Mouse (Mus musculus) heart, embryonic 12.5 days (tissue): ENCODE measurements around the gene Angptl2. TPM values are rescaled to one million over a fixed set of nuclear protein-coding genes. Genes with fewer than 3 reads are reported as not detected.
A peak's percentile ranks its signal among the peaks of the same experiment; 100 is the strongest.

ENCODE experiments used
- ATAC-seq: fragments of 200-750 bp; cut with Nextera tagmentation; 2 replicates; pipeline ENCODE4 v1.8.0; 2017; ENCODE audit warnings: moderate TSS enrichment, moderate library complexity; ENCODE audit not compliant: insufficient number of reproducible peaks, low FRiP score
- H3K27ac ChIP-seq: fragments of 300-500 bp; sonication (generic); 2 replicates; pipeline ENCODE4 v1.5.1; 2016; ENCODE audit warnings: mild to moderate bottlenecking, moderate library complexity; ENCODE audit not compliant: poor library complexity, severe bottlenecking
- H3K27me3 ChIP-seq: fragments of 300-500 bp; sonication (generic); replicated peaks from 2 replicates; pipeline ENCODE4 v1.6.1; 2016; ENCODE audit warnings: mild to moderate bottlenecking, moderate library complexity
- H3K36me3 ChIP-seq: fragments of 300-500 bp; sonication (generic); 2 replicates; pipeline ENCODE4 v1.6.1; 2016; ENCODE audit warnings: mild to moderate bottlenecking, moderate library complexity
- H3K4me1 ChIP-seq: fragments of 300-500 bp; sonication (generic); replicated peaks from 2 replicates; pipeline ENCODE4 v1.6.1; 2016; ENCODE audit warnings: mild to moderate bottlenecking
- H3K4me2 ChIP-seq: fragments of 300-500 bp; sonication (generic); 2 replicates; pipeline ENCODE4 v1.6.1; 2016; ENCODE audit warnings: mild to moderate bottlenecking, moderate library complexity
- H3K4me3 ChIP-seq: fragments of 300-500 bp; sonication (generic); 2 replicates; pipeline ENCODE4 v1.5.1; 2016; ENCODE audit warnings: mild to moderate bottlenecking
- H3K9ac ChIP-seq: fragments of 300-500 bp; sonication (generic); 2 replicates; pipeline ENCODE4 v1.6.1; 2016; ENCODE audit warnings: mild to moderate bottlenecking, moderate library complexity
- H3K9me3 ChIP-seq: fragments of 300-500 bp; sonication (generic); replicated peaks from 2 replicates; pipeline ENCODE4 v1.6.1; 2016; ENCODE audit warnings: mild to moderate bottlenecking, moderate library complexity
- WGBS: fragments of 180-500 bp; shearing (Covaris S2); methylation state at CpG from one replicate; pipeline ENCODE4 v1.1.7; 2016; 5-methylcytosine and 5-hydroxymethylcytosine counted together
- polyA plus RNA-seq: library from polyadenylated mRNA; unstranded; fragments of >200 nt; fragmentation: Nextera tagmentation; extraction: Ambion mirVana; gene quantifications from 2 replicates; pipeline ENCODE4 v1.2.1, GENCODE M21; 2016

The Angptl2 gene
- 54.6 and 54.7 TPM in 2 replicates for polyA plus RNA-seq

DNA sequence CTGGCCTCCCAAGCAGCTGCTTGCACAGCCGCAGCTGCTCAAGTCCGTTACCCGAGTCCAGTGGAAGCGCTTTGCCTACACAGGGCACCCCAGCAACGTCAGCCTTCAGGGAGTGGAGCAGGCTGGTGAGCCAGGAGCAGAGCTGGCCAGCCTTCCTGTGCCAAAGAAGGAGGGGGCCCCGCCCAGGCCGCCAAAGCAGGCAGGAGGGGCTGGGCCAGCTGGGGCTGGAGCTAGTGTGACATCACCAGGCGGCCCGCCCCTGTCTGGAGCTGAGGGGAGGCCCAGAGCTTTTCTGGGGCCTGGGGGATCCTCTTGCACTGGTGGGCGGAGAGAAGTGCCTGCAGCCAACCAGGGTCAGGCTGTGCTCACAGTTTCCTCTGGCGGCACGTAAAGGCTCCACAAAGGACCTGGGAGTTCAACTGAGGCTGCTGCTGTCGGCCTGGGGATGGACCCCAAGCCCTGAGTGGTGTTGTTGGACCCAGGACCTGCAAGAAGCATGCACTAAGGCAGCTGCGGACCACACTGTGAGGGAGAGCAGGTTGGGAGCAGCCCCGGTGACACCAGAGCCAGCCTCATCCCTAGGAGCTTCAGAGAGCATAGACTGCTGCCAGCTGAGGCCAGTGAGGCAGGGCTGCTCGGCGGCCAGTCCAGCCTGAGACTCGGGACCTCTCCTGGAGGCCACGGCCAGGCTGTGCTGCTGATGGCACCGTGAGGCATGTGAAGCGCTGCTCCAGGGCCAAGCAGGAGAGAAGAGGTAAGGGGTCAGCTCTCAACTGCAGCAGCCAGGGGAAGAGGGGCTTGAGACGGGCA is at the start of gene Angptl2:
Gene Angptl2 (plus strand): TSS at position 370 of the 810 bp plus-strand sequence.
- peak within 1 kb of the TSS; percentile 69 for H3K4me3 ChIP-seq
- peak within 1 kb of the TSS; percentile 95 for H3K27ac ChIP-seq
- WGBS = 2% methylated on average over 22 of the region's 22 CpGs
- peaks cover 56% of the 10 kb centered on the region for H3K4me1 ChIP-seq
- ATAC-seq = peak; percentile 93
- peak within 1 kb of the TSS; percentile 94 for H3K4me2 ChIP-seq
- no peaks in the 10 kb centered on the region for H3K27me3 ChIP-seq
- peaks cover 6% of the 10 kb centered on the region for H3K36me3 ChIP-seq
- no peaks in the 10 kb centered on the region for H3K9me3 ChIP-seq
- peak within 1 kb of the TSS; percentile 91 for H3K9ac ChIP-seq

DNA sequence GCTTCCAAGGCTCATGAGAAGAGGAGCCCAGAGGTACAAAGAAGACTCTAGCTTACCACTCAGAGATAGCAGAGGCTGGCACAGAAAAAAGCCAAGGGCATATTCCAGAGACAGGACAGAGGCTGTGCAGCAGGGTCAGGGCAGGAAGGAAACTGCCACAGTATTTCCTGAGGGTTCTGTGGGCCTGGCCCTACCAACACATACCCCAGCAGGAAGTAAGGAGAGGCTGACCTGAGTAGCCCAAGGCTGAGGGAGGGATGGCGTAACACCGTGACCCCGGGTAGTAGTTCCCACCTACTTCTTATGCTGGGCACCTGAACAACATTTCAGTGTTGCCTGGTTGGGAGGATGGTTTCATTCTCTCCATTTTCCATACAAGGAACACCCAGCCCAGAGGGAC is 48.8 kb upstream of the Angptl2 start:
- H3K4me3 ChIP-seq = no peak overlapping the region
- H3K27ac ChIP-seq = no peak overlapping the region
- no peak overlapping the region for H3K4me2 ChIP-seq
- no peak for ATAC-seq
- no peaks in the 10 kb centered on the region for H3K27me3 ChIP-seq
- H3K9me3 ChIP-seq = no peaks in the 10 kb centered on the region
- H3K36me3 ChIP-seq = peaks cover 3% of the 10 kb centered on the region; the same call in 1 of the 2 replicates
- H3K4me1 ChIP-seq = peaks cover 28% of the 10 kb centered on the region
- H3K9ac ChIP-seq = no peak overlapping the region
- 91% methylated on average over 3 of the region's 3 CpGs for WGBS

DNA sequence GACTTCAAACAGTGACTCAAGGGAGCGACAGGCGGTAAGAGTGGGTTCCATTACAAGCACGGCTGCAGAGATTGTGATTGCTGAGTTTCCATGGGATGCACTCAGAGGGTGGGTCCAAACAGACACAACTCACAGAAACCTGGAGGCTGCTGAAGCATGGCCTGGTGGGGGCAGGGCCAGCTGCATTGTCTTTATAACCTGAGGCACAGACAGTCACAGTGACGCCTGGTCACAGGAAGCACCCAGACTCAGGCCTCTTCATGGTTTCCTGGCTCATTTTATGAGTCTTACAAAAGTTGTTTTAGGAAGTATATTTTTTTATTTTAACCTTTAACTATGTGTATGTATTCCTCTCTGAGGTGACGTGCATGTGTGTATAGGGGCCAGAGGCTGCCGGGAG is 46.4 kb upstream of the Angptl2 start:
- no peak for ATAC-seq
- H3K4me2 ChIP-seq = no peak overlapping the region
- H3K9ac ChIP-seq = no peak overlapping the region
- no peak overlapping the region for H3K27ac ChIP-seq
- no peaks in the 10 kb centered on the region for H3K9me3 ChIP-seq
- no peak overlapping the region for H3K4me3 ChIP-seq
- no peaks in the 10 kb centered on the region for H3K27me3 ChIP-seq
- WGBS = 73% methylated on average over 6 of the region's 6 CpGs
- H3K36me3 ChIP-seq = peaks cover 3% of the 10 kb centered on the region; the same call in 1 of the 2 replicates
- peaks cover 31% of the 10 kb centered on the region for H3K4me1 ChIP-seq

DNA sequence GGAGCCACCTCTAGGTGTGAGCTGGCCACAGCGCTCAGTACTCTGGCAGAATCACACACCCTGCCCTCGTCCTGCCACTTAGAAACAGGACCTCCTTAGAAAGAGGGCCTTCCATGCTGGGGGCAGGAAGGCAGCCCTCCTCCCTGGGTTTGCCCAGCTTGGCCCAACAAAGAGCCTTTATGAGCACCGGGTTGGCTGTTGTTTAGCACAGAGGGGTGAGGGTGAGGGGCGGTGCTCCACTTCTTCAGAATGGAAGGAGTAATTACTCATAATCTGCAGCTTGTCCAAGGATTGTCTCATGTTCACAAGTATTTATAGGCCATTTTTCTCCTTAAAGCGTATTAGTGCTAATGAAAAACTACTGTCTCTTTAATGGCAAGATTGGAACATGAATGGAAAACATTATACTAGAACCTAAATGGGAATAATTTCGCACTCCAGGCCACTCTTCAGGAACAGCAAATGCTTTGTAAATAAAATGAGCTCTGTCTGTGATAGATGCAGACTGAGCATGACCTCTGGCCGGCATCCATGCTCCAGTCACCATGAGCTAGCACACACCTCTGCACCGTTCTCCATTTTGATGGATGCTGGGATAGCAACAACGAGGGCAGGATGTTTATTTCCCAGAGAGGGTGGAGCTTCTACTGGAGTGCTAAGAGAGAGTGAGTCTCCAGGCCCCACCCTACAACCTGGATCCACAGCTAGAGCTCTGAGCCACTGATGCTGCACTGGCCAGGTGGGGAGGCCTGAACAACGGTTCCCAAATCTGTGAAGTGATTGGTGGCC is 44.9 kb upstream of the Angptl2 start:
- ATAC-seq = no peak
- Histone ChIP-seq H3K4me1 (peaks cover 16% of the 10 kb centered on the region), H3K27me3 (no peaks in the 10 kb centered on the region), H3K9ac (no peak overlapping the region), H3K4me2 (no peak overlapping the region), H3K4me3 (no peak overlapping the region), H3K27ac (no peak overlapping the region), H3K36me3 (peaks cover 3% of the 10 kb centered on the region; the same call in 1 of the 2 replicates), H3K9me3 (no peaks in the 10 kb centered on the region)
- 77% methylated on average over 10 of the region's 10 CpGs for WGBS

DNA sequence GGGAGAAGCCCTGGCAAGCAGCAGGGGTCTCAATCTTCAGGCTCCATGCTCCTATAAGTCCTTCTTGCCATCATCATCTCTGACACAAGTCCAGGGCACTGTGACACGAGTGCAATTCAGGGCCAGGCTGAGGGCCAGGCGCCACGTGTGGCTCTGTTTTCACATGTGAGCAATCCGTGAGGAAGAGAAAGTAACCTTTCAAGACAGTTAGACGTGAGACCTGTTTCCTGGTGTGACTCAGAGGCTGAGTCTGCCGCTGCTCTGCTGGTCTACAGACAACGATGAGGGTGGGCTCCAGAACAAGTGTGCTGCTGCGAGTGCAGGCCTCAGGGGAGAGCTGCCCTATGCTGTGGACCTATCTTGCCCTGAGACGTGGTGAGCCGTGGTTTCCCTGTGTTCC is 42.7 kb upstream of the Angptl2 start:
- Histone ChIP-seq H3K9ac (no peak overlapping the region), H3K27ac (no peak overlapping the region), H3K9me3 (no peaks in the 10 kb centered on the region), H3K36me3 (peaks cover 3% of the 10 kb centered on the region; the same call in 1 of the 2 replicates), H3K4me2 (no peak overlapping the region), H3K27me3 (no peaks in the 10 kb centered on the region), H3K4me3 (no peak overlapping the region), H3K4me1 (peaks cover 24% of the 10 kb centered on the region)
- 61% methylated on average over 10 of the region's 10 CpGs for WGBS
- ATAC-seq = no peak

DNA sequence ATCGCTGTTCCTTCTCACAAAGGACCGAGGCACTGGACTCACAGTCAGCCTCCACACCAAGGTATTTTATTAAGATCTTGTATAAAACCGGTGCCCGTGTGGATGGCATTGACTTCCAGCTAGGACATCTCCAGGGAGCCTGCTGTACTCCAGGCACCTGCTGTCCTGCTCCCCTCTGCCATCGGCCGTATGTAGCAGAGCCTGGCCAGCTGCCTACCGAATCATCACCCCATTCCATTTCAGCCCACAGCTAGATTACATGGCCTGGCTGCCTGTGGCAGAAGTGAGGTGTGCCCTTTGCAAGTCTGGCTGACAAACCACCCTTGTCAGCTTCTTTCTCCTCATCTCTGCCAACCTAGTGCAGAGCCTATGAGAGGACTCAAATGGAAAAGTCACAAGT is 42.2 kb upstream of the Angptl2 start:
- peaks cover 30% of the 10 kb centered on the region for H3K4me1 ChIP-seq
- ATAC-seq = no peak

DNA sequence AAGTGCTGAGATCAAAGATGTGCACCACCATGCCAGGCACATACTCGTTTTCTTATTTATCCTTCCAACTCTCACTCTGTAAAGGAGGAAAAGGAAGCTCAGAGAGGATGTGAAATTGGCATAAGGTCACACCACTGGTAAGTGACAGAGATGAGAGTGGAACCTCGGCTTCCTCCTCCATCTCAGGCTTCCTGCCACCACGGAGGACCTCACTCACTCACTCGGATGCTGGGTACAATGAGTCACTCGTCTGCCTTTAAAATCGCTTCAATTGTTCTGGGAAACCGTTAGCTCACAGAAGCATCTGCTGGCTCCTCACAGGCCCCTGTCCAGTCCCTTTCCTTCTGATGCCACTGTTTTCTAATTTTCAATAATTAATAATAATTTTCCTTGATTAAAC is 39.4 kb upstream of the Angptl2 start:
- Histone ChIP-seq H3K4me2 (no peak overlapping the region), H3K9ac (no peak overlapping the region), H3K4me1 (peaks cover 47% of the 10 kb centered on the region), H3K27ac (no peak overlapping the region), H3K9me3 (no peaks in the 10 kb centered on the region), H3K27me3 (no peaks in the 10 kb centered on the region), H3K36me3 (peaks cover 3% of the 10 kb centered on the region; the same call in 1 of the 2 replicates), H3K4me3 (no peak overlapping the region)
- no peak for ATAC-seq
- WGBS = 36% methylated on average over 7 of the region's 7 CpGs

More for the DNA sequence above, 42.2 kb upstream of the Angptl2 start:
- Histone ChIP-seq H3K9me3 (no peaks in the 10 kb centered on the region), H3K27ac (no peak overlapping the region), H3K27me3 (no peaks in the 10 kb centered on the region), H3K36me3 (peaks cover 3% of the 10 kb centered on the region; the same call in 1 of the 2 replicates), H3K4me3 (no peak overlapping the region), H3K4me2 (no peak overlapping the region), H3K9ac (no peak overlapping the region)
- WGBS = 86% methylated on average over 7 of the region's 7 CpGs

DNA sequence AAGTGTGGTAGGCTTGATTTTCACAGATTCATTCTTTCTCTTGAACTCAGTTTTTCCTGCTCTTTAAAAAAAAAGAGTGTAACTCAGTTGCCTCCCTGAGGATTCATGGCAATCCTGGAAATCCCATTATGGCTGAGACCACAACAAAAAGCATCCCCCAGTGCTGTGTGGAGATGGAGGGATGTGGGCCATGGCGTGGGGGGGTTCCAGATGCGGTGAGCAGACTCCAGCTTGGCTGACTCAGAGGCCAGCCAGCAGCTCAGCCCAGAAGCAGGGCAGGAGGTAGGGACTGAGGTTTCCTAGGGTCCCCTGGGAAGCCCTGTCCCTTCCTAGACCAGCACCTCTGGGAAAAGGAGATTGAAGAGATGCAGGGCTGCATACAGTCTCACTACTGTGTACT is 38.9 kb upstream of the Angptl2 start:
- 61% methylated on average over 2 of the region's 2 CpGs for WGBS
- Histone ChIP-seq H3K9me3 (no peaks in the 10 kb centered on the region), H3K4me2 (no peak overlapping the region), H3K4me1 (peaks cover 47% of the 10 kb centered on the region), H3K9ac (no peak overlapping the region; the same call in 1 of the 2 replicates), H3K27me3 (no peaks in the 10 kb centered on the region), H3K36me3 (peaks cover under 1% of the 10 kb centered on the region; the same call in 1 of the 2 replicates), H3K27ac (peak overlapping the region; percentile 84), H3K4me3 (no peak overlapping the region)
- no peak for ATAC-seq

DNA sequence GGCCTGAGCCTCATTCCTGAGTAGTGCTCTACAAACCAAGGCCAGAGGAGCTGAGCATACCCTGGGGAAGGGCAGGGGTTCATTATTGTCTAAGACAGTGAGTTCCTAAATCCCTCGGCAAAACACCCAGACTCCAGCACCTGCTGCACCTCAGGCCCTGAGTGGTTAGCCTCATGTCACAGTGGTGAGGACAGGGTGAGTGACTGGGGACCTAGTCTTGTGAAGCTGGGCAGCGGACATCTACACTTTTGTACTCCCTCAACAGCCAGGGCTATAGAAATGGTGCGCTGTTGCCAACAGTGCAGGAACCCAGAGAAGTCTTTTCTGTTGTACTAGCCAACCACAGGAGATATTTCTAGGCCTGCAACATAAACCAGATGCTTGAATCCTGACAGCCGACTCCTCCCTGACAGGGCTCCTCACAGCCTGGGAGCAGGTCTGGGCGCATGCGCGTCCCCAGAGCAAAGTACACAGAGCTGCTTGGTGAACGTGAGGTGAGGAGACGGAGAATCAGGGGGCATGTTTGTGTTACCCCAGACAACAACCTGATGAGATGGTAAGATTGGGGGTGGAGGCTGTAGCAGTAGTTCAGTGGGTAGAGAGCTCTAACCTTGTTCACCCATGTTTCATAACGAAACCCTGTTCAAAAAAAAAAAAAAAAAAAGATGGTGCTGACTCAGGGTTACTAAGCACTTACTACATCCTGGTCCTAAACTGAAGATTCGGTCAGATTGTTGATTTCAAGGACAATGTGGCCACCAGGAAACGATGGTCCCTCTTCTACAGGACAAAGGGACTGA is 38.2 kb upstream of the Angptl2 start:
- no peak overlapping the region for H3K4me3 ChIP-seq
- H3K4me1 ChIP-seq = peaks cover 41% of the 10 kb centered on the region
- H3K27me3 ChIP-seq = no peaks in the 10 kb centered on the region
- peak overlapping the region; percentile 84 for H3K27ac ChIP-seq
- no peak overlapping the region; the same call in 1 of the 2 replicates for H3K9ac ChIP-seq
- ATAC-seq = peak; percentile 45; the same call in 1 of the 2 replicates
- 45% methylated on average over 12 of the region's 12 CpGs for WGBS
- no peaks in the 10 kb centered on the region for H3K36me3 ChIP-seq
- H3K9me3 ChIP-seq = no peaks in the 10 kb centered on the region
- H3K4me2 ChIP-seq = peak overlapping the region; percentile 27

DNA sequence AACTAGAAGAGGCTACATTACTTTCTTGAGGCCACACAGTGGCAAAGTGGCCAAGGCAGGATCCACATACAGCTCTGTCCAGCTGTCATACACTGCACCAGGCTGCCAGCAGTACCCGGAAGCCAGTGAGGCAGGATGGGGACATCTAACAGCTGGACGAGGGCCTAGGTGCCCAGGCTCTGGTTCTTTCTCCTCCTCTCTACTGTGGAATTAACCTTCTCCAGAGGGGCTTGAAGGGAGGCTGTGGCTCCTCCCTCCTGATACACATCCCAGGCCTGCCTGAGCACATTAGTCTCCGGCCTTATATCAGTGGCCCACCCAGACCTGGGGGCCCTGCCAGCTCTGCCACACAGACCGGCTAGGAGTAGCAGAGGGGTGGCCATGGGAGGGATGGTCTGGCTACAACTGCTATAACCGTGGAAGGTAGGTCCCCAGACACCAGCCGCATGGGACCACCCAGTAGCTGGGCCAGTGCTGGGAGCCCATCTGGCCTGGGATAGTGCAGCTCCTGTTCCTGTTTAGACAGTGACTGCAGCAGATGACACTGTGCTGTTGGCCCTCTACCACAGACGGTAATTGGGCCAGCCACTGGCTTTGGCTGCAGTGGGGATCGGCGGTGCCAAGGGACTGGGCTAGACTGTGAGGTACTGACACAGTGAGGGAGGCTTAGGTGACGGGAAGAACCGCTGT is 37.5 kb upstream of the Angptl2 start:
- 0 out of 2 replicates have a peak overlapping the region, but pooled peaks have one; percentile 0 for H3K9ac ChIP-seq
- H3K4me3 ChIP-seq = no peak overlapping the region
- peaks cover 39% of the 10 kb centered on the region for H3K4me1 ChIP-seq
- no peaks in the 10 kb centered on the region for H3K9me3 ChIP-seq
- H3K27me3 ChIP-seq = no peaks in the 10 kb centered on the region
- no peaks in the 10 kb centered on the region for H3K36me3 ChIP-seq
- H3K27ac ChIP-seq = peak overlapping the region; percentile 27; the same call in 1 of the 2 replicates
- WGBS = 47% methylated on average over 11 of the region's 11 CpGs
- H3K4me2 ChIP-seq = peak overlapping the region; percentile 27
- peak; percentile 26; the same call in 1 of the 2 replicates for ATAC-seq
